Mouse (Mus musculus): ENCODE data around the gene Acot7. TPM values are rescaled to one million over a fixed set of nuclear protein-coding genes. Genes with fewer than 3 reads are reported as not detected.
A peak's percentile ranks its signal among the peaks of the same experiment; 100 is the strongest.

The Acot7 gene
- polyA plus RNA-seq, 1 experiment from 2014 or later: 63.4 TPM

DNA sequence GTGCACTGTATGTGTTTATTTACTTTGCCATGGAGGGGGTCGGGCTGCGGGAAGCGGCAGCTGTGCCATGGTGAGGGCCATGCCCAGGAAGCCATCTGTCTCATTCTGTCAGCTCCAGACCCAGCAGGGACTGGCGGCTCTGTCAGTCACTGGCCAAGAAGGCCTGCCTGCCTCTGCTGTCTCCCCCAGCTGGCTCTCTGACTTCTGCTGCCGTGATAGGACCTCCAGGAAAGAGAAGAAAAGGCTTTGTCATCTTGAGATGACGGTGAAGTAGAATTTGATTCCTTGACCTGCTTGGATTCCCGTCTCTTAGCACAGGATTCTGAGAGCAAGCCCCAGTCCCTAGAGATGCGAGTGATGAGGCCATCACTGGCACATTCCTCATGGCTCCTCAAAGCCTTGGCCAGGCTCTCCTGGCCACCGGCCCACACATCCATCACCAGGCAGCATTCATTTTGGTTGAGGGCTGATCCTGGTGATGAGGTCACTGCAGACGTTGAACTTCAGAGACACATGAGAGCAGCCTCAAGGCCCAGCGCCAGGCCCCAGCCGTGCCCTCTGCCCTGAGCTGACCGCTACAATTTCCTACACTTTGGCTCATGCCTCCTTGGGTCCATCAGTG, 89.9 kb downstream of the Acot7 start:
- no peak overlapping the region for H3K27ac ChIP-seq (ENCODE audit: low read length)
- no peaks in the 10 kb centered on the region for H3K27me3 ChIP-seq (replicated peaks; ENCODE audit: insufficient read depth, low read length)
- no peaks in the 10 kb centered on the region for H3K36me3 ChIP-seq (ENCODE audit: insufficient read depth, low read length)
- H3K4me3 ChIP-seq (ENCODE audit: low read depth, low read length): no peak overlapping the region
- H3K9me3 ChIP-seq (ENCODE audit: low read length): no peaks in the 10 kb centered on the region
- H3K4me1 ChIP-seq (ENCODE audit: insufficient read depth, low read depth, low read length): peaks cover 4% of the 10 kb centered on the region; the same call in 1 of the 2 replicates
- DNase-seq (ENCODE audit: low spot score): peak; percentile 38
- TF ChIP-seq CTCF (IDR thresholded peaks at IDR 0.05) (no peak), EP300 (IDR thresholded peaks at IDR 0.05) (no peak)
- WGBS: 44% methylated on average over 13 of the region's 13 CpGs
- H3K9ac ChIP-seq (replicated peaks; ENCODE audit: low read depth): no peak overlapping the region
- no peak overlapping the region for H3K4me2 ChIP-seq (replicated peaks; ENCODE audit: low read depth, low read length)
- peak; percentile 16 for ATAC-seq

DNA sequence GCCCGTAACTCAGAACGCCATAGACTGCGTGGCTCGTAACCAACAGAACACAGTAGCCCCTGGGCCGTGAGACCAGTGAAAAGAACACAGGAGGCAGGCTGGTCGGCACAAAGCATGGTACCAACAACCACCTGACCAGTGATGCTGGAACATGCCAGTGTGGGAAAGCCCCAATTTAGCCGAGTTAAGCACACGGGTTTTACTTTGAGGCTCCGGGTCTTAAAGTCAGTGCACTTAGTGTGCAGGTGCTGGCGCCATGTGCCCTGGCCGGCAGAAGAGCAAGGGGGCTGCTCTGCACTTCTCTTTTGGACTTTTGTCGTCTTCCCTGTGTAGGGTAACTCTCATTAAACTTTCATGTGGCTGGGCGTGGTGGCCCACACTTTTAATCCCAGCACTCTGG, 92.0 kb downstream of the Acot7 start:
- Histone ChIP-seq H3K4me3 (ENCODE audit: low read depth, low read length) (no peak overlapping the region), H3K27me3 (replicated peaks; ENCODE audit: insufficient read depth, low read length) (peaks cover 7% of the 10 kb centered on the region), H3K9ac (replicated peaks; ENCODE audit: low read depth) (no peak overlapping the region), H3K36me3 (ENCODE audit: insufficient read depth, low read length) (no peaks in the 10 kb centered on the region), H3K4me2 (replicated peaks; ENCODE audit: low read depth, low read length) (no peak overlapping the region), H3K4me1 (ENCODE audit: insufficient read depth, low read depth, low read length) (no peaks in the 10 kb centered on the region; the same call in 1 of the 2 replicates), H3K9me3 (ENCODE audit: low read length) (no peaks in the 10 kb centered on the region), H3K27ac (ENCODE audit: low read length) (no peak overlapping the region)
- ATAC-seq: no peak
- TF ChIP-seq EP300 (IDR thresholded peaks at IDR 0.05) (no peak), CTCF (IDR thresholded peaks at IDR 0.05) (no peak)
- DNase-seq (ENCODE audit: low spot score): no peak
- WGBS: 90% methylated on average over 13 of the region's 13 CpGs

DNA sequence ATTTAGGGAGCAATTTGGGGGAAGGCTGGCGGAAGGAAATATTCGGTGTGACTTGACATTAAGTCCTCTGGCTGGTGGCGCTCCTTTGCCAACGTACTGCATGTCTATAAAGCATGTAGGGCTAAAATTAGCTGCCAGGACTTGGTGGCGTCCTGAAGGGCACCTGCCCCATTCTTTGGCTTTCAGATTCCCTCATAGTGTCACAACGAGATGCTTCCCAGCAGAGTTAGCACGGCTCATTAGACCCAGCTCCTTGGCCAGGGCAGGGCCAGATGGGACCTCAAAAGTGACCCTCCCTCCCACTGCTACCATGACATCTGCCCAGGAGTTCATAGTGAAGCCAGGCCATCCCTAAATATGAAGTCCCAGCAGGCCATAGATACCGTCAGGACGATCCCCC, 92.7 kb downstream of the Acot7 start:
- ATAC-seq (no peak), DNase-seq (ENCODE audit: low spot score) (no peak)
- H3K4me1 ChIP-seq (ENCODE audit: insufficient read depth, low read depth, low read length): no peaks in the 10 kb centered on the region; the same call in 1 of the 2 replicates
- H3K9me3 ChIP-seq (ENCODE audit: low read length): no peaks in the 10 kb centered on the region
- 84% methylated on average over 9 of the region's 9 CpGs for WGBS
- H3K36me3 ChIP-seq (ENCODE audit: insufficient read depth, low read length): no peaks in the 10 kb centered on the region
- peaks cover 7% of the 10 kb centered on the region for H3K27me3 ChIP-seq (replicated peaks; ENCODE audit: insufficient read depth, low read length)
- H3K9ac ChIP-seq (replicated peaks; ENCODE audit: low read depth): no peak overlapping the region
- H3K27ac ChIP-seq (ENCODE audit: low read length): no peak overlapping the region
- TF ChIP-seq EP300 (IDR thresholded peaks at IDR 0.05) (no peak), CTCF (IDR thresholded peaks at IDR 0.05) (no peak)
- no peak overlapping the region for H3K4me3 ChIP-seq (ENCODE audit: low read depth, low read length)
- no peak overlapping the region for H3K4me2 ChIP-seq (replicated peaks; ENCODE audit: low read depth, low read length)

DNA sequence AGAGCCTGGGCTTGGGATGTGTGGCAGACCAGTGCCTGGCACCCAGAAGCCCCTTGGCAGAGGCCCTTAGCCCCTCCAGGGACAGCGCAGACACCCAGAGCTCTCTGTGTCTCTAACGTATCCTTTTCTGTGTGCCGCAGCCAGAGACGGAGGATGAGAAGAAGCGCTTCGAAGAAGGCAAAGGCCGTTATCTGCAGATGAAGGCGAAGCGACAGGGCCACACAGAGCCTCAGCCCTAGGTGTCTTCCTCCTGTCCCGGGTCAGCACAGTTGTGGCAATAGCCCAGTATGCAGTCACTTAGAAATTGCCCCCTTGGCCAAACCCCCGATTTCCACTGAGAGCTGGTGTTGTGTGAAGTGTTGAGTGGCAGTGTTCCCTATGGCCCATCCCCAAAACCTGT, 93.4 kb downstream of the Acot7 start:
- H3K4me2 ChIP-seq (replicated peaks; ENCODE audit: low read depth, low read length): no peak overlapping the region
- DNase-seq (ENCODE audit: low spot score): no peak
- H3K9me3 ChIP-seq (ENCODE audit: low read length): no peaks in the 10 kb centered on the region
- no peak overlapping the region for H3K9ac ChIP-seq (replicated peaks; ENCODE audit: low read depth)
- H3K27ac ChIP-seq (ENCODE audit: low read length): no peak overlapping the region
- ATAC-seq: no peak
- peaks cover 7% of the 10 kb centered on the region for H3K27me3 ChIP-seq (replicated peaks; ENCODE audit: insufficient read depth, low read length)
- no peaks in the 10 kb centered on the region for H3K36me3 ChIP-seq (ENCODE audit: insufficient read depth, low read length)
- H3K4me3 ChIP-seq (ENCODE audit: low read depth, low read length): no peak overlapping the region
- TF ChIP-seq CTCF (IDR thresholded peaks at IDR 0.05) (no peak), EP300 (IDR thresholded peaks at IDR 0.05) (no peak)
- H3K4me1 ChIP-seq (ENCODE audit: insufficient read depth, low read depth, low read length): no peaks in the 10 kb centered on the region; the same call in 1 of the 2 replicates
- 87% methylated on average over 11 of the region's 11 CpGs for WGBS

DNA sequence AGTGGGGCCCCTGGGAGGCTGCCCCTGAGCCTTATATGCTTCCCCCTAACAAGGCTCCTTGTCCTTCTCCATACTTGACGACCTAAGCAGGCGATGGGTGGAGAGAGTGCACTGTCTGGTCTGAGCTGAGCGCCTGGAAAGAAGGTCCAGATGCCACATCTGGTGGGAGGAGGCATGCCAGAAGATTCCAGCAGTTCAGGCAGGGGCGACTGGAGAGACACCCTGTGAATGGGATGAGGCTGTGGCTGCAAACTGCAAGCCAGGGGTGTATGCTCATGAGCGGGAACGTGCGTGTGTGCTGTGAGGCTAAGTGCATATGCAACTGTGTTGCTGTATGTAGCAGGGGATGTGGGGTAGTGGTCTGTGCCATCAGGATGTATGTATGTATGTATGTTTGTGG, 94.1 kb downstream of the Acot7 start:
- ATAC-seq: no peak; the same call in 1 of the 2 replicates
- Histone ChIP-seq H3K27me3 (replicated peaks; ENCODE audit: insufficient read depth, low read length) (peaks cover 7% of the 10 kb centered on the region), H3K4me3 (ENCODE audit: low read depth, low read length) (no peak overlapping the region), H3K9me3 (ENCODE audit: low read length) (no peaks in the 10 kb centered on the region), H3K4me2 (replicated peaks; ENCODE audit: low read depth, low read length) (no peak overlapping the region), H3K27ac (ENCODE audit: low read length) (no peak overlapping the region; the same call in 1 of the 2 replicates), H3K36me3 (ENCODE audit: insufficient read depth, low read length) (no peaks in the 10 kb centered on the region), H3K4me1 (ENCODE audit: insufficient read depth, low read depth, low read length) (no peaks in the 10 kb centered on the region; the same call in 1 of the 2 replicates), H3K9ac (replicated peaks; ENCODE audit: low read depth) (no peak overlapping the region)
- TF ChIP-seq EP300 (IDR thresholded peaks at IDR 0.05): no peak
- no peak for TF ChIP-seq CTCF (IDR thresholded peaks at IDR 0.05)
- 57% methylated on average over 7 of the region's 7 CpGs for WGBS
- DNase-seq (ENCODE audit: low spot score): no peak

DNA sequence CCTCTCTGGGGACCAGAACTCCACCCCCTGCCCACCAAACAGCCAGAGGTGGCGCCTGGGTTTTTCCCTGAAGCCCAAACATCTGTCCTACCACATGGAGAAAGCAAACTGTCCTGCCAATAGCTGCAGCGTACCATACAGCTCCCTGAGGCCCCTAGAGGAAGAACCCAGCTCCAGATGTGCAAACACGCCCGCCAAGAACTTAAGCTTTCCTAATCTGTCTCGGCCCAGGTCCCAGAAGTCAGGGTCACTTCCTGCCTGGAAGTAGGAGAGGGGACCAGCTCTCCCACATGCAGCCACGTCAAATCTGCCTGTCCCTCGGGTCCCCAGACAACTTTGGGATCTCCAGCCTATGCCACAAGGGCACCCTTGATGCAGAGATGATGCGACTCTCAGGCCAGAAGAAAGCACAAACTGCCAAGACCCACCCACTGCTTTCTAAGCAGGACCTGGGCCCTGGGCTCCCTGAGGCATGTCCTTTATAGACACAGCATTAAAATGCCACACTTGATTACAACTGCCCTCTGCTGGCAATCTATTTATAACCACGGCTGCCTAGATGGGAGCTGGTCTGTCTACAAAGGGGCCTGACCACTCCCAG, 94.6 kb downstream of the Acot7 start:
- Histone ChIP-seq H3K4me3 (ENCODE audit: low read depth, low read length) (no peak overlapping the region), H3K9me3 (ENCODE audit: low read length) (no peaks in the 10 kb centered on the region), H3K9ac (replicated peaks; ENCODE audit: low read depth) (no peak overlapping the region), H3K27ac (ENCODE audit: low read length) (peak overlapping the region; percentile 79), H3K4me2 (replicated peaks; ENCODE audit: low read depth, low read length) (no peak overlapping the region), H3K36me3 (ENCODE audit: insufficient read depth, low read length) (no peaks in the 10 kb centered on the region), H3K27me3 (replicated peaks; ENCODE audit: insufficient read depth, low read length) (peaks cover 7% of the 10 kb centered on the region), H3K4me1 (ENCODE audit: insufficient read depth, low read depth, low read length) (no peaks in the 10 kb centered on the region; the same call in 1 of the 2 replicates)
- DNase-seq (ENCODE audit: low spot score) (peak; percentile 86), ATAC-seq (peak; percentile 65)
- TF ChIP-seq CTCF (IDR thresholded peaks at IDR 0.05) (peak; percentile 54), EP300 (IDR thresholded peaks at IDR 0.05) (no peak)
- WGBS: 20% methylated on average over 9 of the region's 9 CpGs
